Mouse (Mus musculus) ES-E14 (cell line): Measurements from ENCODE around the gene Pcdh15. TPM values are rescaled to one million over a fixed set of nuclear protein-coding genes. Genes with fewer than 3 reads are reported as not detected.

ENCODE experiments used
- DNase-seq: peaks from one replicate; pipeline ENCODE4 v3.0.0-alpha.2; 2013; ENCODE audit warnings: low read depth, low spot score
- H3K27ac ChIP-seq: 2 replicates; pipeline ENCODE4 v1.5.1; 2012; ENCODE audit warnings: low read depth, mild to moderate bottlenecking, low read length, moderate library complexity, mixed read lengths; ENCODE audit not compliant: poor library complexity, insufficient read depth, severe bottlenecking
- H3K36me3 ChIP-seq: 2 replicates; pipeline ENCODE4 v1.6.1; 2012; ENCODE audit warnings: mild to moderate bottlenecking, low read length, moderate library complexity, mixed read lengths; ENCODE audit not compliant: control insufficient read depth, poor library complexity, insufficient read depth, severe bottlenecking
- H3K4me1 ChIP-seq, 2 experiments: fragments of 150-350 bp in 1 of 2; sonication (generic) in 1 of 2; 2 replicates each; pipeline ENCODE4 v1.6.1; 2012; ENCODE audit warnings: low read length in 2 of 2, mild to moderate bottlenecking in 1 of 2, mixed read lengths in 1 of 2; ENCODE audit not compliant: control insufficient read depth in 2 of 2, insufficient read depth in 2 of 2, poor library complexity in 1 of 2
- H3K4me3 ChIP-seq, 2 experiments: fragments of 150-350 bp in 1 of 2; sonication (generic) in 1 of 2; 2 replicates each; pipeline ENCODE4 v1.5.1; 2012; ENCODE audit warnings: low read length in 2 of 2, low read depth in 1 of 2, mild to moderate bottlenecking in 1 of 2, mixed read lengths in 1 of 2; ENCODE audit not compliant: insufficient read depth in 1 of 2, poor library complexity in 1 of 2, severe bottlenecking in 1 of 2
- H3K9ac ChIP-seq: 2 replicates; pipeline ENCODE4 v1.6.1; 2012; ENCODE audit warnings: low read depth, mild to moderate bottlenecking, low read length, mixed read lengths; ENCODE audit not compliant: poor library complexity, insufficient read depth, severe bottlenecking
- H3K9me3 ChIP-seq: fragments of 150-350 bp; sonication (generic); 2 replicates; pipeline ENCODE4 v1.6.1; 2012; ENCODE audit warnings: low read depth, mild to moderate bottlenecking, low read length; ENCODE audit not compliant: control insufficient read depth, insufficient read depth
- CHD2 ChIP-seq: IDR thresholded peaks from 2 replicates; pipeline ENCODE4 v1.6.1; 2014; ENCODE audit warnings: mild to moderate bottlenecking, low read depth, low read length, inconsistent platforms
- HCFC1 ChIP-seq: IDR thresholded peaks from 2 replicates; pipeline ENCODE4 v1.6.1; 2012; ENCODE audit warnings: low read length, inconsistent platforms, borderline replicate concordance; ENCODE audit not compliant: insufficient read depth
- MAFK ChIP-seq: IDR thresholded peaks from 2 replicates; pipeline ENCODE4 v1.6.1; 2014; ENCODE audit warnings: mild to moderate bottlenecking, low read depth, low read length, inconsistent platforms; ENCODE audit not compliant: insufficient read depth
- ZC3H11A ChIP-seq: IDR thresholded peaks from 2 replicates; pipeline ENCODE4 v1.6.1; 2012; ENCODE audit warnings: low read depth, mild to moderate bottlenecking, inconsistent platforms, low read length, borderline replicate concordance
- ZNF384 ChIP-seq: IDR thresholded peaks from 2 replicates; pipeline ENCODE4 v1.6.1; 2012; ENCODE audit warnings: low read depth, low read length, inconsistent platforms
- in situ Hi-C, 2 experiments: fragments of 600-800 bp; cut with MboI; formaldehyde crosslinking; loops; one replicate each; pipeline ENCODE4 v1.15.1; 2025; ENCODE audit warnings: low sequenced_read_pairs in 2 of 2, inconsistent platforms in 1 of 2; ENCODE audit not compliant: unreplicated experiment in 2 of 2
- total RNA-seq: library from RNA; depleted of rRNA; stranded (reverse); fragments of 300-350 nt; gene quantifications from 2 replicates; pipeline ENCODE4 v1.2.3, GENCODE M21; 2012

Pcdh15 gene
- total RNA-seq, 1 experiment: 0.04 TPM

- H3K36me3 ChIP-seq: no peaks in the 10 kb centered on the region
- no peak overlapping the region for H3K4me3 ChIP-seq
- in situ Hi-C loops: no loop called here
- no peak for DNase-seq
- no peak overlapping the region for H3K27ac ChIP-seq
- no peaks in the 10 kb centered on the region for H3K9me3 ChIP-seq
- TF ChIP-seq ZNF384 (no peak), HCFC1 (no peak), MAFK (no peak), ZC3H11A (no peak), CHD2 (no peak)
- H3K9ac ChIP-seq: no peak overlapping the region
- no peaks in the 10 kb centered on the region for H3K4me1 ChIP-seq
These were observed 809.4 kb downstream of the Pcdh15 start for GRCm38 (mm10) chr10:73908568-73908967.

- Histone ChIP-seq H3K9ac (no peak overlapping the region), H3K27ac (no peak overlapping the region), H3K36me3 (no peaks in the 10 kb centered on the region), H3K9me3 (no peaks in the 10 kb centered on the region), H3K4me3 (no peak overlapping the region), H3K4me1 (no peaks in the 10 kb centered on the region)
- no peak for DNase-seq
- TF ChIP-seq ZNF384 (no peak), HCFC1 (no peak), MAFK (no peak), CHD2 (no peak), ZC3H11A (no peak)
- in situ Hi-C loops: no loop called here
These were observed 816.0 kb downstream of the Pcdh15 start for GRCm38 (mm10) chr10:73915170-73915569.

- Histone ChIP-seq H3K4me1 (no peaks in the 10 kb centered on the region), H3K9me3 (no peaks in the 10 kb centered on the region), H3K27ac (no peak overlapping the region), H3K36me3 (no peaks in the 10 kb centered on the region), H3K4me3 (no peak overlapping the region), H3K9ac (no peak overlapping the region)
- no peak for DNase-seq
- TF ChIP-seq ZC3H11A (no peak), CHD2 (no peak), HCFC1 (no peak), MAFK (no peak), ZNF384 (no peak)
- in situ Hi-C loops: no loop called here
These were observed 822.4 kb downstream of the Pcdh15 start for GRCm38 (mm10) chr10:73921579-73921978.

GRCm38 (mm10) chr10:73928672-73929071 lies 829.5 kb downstream of the Pcdh15 start:
- Histone ChIP-seq H3K27ac (no peak overlapping the region), H3K4me1 (no peaks in the 10 kb centered on the region), H3K9ac (no peak overlapping the region), H3K4me3 (no peak overlapping the region), H3K9me3 (no peaks in the 10 kb centered on the region), H3K36me3 (no peaks in the 10 kb centered on the region)
- TF ChIP-seq HCFC1 (no peak), CHD2 (no peak), ZNF384 (no peak), ZC3H11A (no peak), MAFK (no peak)
- DNase-seq: no peak
- in situ Hi-C loops: no loop called here

- H3K4me3 ChIP-seq: no peak overlapping the region
- in situ Hi-C loops: no loop called here
- no peak for DNase-seq
- H3K9ac ChIP-seq: no peak overlapping the region
- no peak overlapping the region for H3K27ac ChIP-seq
- no peaks in the 10 kb centered on the region for H3K4me1 ChIP-seq
- TF ChIP-seq HCFC1 (no peak), ZC3H11A (no peak), MAFK (no peak), ZNF384 (no peak), CHD2 (no peak)
- no peaks in the 10 kb centered on the region for H3K36me3 ChIP-seq
- no peaks in the 10 kb centered on the region for H3K9me3 ChIP-seq
These were observed 830.6 kb downstream of the Pcdh15 start for GRCm38 (mm10) chr10:73929718-73930117.
